Mouse (Mus musculus) ZHBTc4 (cell line): ENCODE results near the gene Gp1bb.
A peak's percentile ranks its signal among the peaks of the same experiment; 100 is the strongest.

Experiments used
- DNase-seq: peaks from one replicate; pipeline ENCODE4 v3.0.0-alpha.2; 2011; ENCODE audit warnings: low read depth, low spot score

Gp1bb gene

DNA sequence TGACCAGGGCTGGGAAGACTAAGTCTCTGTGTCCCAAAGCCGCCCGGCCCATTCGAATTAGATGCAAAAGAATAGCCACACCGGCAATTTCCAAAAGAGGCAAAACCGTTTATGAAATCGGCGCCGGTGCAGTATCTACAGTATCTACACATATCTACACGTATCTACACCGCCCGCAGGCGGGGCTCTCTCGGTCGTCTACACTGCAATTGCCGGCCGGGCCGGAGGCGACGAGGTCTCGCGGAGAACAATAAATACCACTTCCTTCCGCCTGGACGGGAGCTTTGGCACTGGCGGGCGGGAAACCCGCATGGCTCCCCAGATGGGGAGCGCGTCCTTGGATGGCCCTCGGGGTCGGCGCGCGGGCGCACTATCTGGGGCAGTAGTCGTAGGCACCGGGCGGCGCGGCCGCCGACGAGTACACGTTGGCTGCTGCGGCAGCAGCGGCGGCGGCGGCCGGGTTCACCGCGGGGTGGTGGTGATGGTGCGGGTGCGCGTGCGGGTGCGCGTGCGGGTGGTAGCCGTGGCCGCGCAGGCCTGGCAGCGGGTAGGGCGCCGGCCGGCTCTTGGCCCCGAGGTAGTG lies 40.5 kb downstream of the Gp1bb start:
- DNase-seq: peak; percentile 62

DNA sequence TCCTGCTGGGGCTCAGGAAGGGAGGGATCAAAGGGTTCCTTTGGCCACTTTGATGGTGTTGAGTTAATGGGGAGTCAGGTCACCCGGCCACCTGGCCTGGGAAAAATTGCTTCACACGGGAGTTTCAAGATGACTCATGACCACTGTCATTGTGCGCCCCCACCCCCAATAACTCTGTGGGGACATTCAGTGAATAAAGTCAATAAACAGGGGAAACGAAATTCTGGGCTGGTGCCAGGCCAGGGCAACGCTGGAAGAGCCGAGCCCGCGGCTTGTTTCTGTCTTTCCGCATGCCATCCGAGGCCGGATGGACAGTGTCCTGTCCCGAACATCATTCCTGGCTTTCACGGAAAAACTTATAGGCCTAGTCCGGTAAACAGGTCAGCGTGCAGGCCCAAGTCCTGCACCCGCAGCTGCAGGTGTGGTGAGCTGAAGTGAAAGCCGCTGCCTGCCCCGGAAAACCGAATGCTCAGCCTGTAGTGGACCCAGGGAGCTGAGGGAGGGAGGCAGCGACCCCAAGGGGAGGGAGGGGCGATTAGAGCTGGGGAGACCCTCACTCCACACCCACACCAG lies 41.1 kb downstream of the Gp1bb start:
- DNase-seq: no peak

DNA sequence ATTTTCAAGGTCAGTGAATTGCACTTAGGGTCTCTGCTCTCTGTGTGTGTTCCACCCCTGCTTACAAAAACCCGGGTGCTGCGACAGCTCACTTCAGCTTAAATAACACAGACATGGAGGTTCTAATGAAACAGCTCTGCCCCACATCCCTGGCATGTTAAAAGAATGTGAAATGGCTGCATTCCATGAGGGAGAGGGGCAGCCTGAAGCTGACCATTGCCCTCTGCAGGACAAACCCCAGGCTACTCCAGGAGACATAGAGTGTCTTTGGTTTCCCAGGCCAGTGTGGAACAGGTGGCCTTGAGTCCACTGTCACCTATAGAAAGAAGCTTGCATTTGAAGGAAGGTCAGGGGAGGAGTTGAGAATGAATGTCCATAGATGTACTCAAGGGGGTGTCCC lies 41.8 kb downstream of the Gp1bb start:
- no peak for DNase-seq

DNA sequence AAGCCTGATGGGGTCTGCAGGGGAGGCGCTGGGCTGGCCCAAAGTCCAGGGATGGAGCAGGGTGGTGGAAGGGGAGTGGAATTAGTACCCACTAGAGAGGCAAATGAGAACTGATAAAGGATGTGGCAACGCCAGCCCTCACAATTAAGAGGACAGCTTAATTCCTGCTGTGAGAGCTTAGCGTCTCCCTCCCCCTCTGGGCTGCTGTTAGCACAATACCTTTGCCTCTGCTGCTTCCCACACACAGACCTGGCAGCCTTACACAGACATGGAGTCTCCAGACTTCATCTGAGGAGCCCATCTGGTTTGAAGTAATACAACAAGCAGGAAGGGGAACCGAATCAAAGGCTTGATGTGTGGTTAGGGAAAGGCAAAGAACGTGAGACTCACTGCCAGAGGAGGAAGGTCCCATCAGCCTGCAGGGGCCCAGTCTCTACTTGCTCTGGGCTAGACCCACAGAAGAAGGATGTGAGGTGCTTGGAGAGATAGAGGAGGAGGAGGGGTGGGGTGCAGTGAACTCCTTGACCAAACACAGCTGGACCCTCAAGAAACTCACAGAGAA lies 44.5 kb downstream of the Gp1bb start:
- peak; percentile 33 for DNase-seq

DNA sequence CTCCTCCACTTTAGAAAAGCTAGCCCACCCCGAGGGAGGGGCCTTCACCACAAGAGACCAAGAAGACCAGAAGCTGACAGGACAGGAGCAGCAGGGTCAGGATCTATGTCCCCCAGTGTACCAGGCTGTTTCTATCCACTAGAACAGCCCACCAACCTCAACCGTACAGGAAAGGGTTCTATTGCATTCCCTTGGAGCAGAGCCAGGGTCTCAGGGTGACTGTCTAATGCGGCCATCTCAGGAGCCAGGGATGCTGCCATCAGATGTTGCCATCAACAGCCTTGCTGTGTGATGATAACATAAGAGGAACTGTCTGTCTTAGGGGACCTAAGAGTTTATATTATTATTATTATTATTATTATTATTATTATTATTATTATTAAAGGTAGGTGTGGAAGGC lies 45.1 kb downstream of the Gp1bb start:
- DNase-seq: no peak

DNA sequence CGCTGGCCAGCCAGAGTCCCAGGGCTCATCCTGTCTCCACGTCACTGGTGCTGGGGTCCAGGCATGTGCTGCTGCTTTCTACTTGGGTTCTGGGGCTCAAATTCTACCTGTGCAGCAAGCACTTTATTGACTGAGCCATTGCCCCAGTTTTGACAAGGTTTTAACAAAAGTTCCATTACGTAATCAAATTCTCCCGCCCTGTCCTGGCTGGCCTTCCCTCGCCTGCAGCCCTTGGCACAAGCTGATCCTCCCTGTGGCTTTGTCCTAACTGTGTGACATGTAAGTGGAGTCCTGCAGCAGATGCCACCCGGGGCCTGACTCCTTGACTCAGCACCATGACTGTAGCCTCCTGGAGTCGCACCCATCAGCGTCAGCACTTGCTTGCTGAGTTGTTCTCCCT lies 48.0 kb downstream of the Gp1bb start:
- DNase-seq: no peak
